11 mouse cellular contexts compared by ENCODE assay signal in genomic region chr1:191002201-191002600, GRCm38 (mm10). TPM values are rescaled to one million over a fixed set of nuclear protein-coding genes. Genes with fewer than 3 reads are reported as not detected.
A peak's percentile ranks its signal among the peaks of the same experiment; 100 is the strongest.
DNase-seq lines count a peak whose midpoint lies in the region; ATAC-seq and TF ChIP-seq lines count a peak whose summit lies in the region.
"Had no signal": no experiment of that assay in that cellular context is flagged by ENCODE, and none has a peak within 500 bp of the region (broad histone marks: within the 10 kb centered on the region; RNA-seq: fewer than 3 reads in every experiment).

No protein-coding gene starts in this region.

- H3K4me2 ChIP-seq in neural tube, embryonic 11.5 days (ENCODE audit: low read depth), result no peak overlapping the region

- H3K36me3 ChIP-seq in neural tube, embryonic 11.5 days (ENCODE audit: control insufficient read depth, insufficient read depth, low read length), result no peaks in the 10 kb centered on the region

- 70% methylated on average over 6 of the region's 6 CpGs for WGBS in neural tube, embryonic 11.5 days

- H3K27me3 ChIP-seq in neural tube, embryonic 11.5 days (ENCODE audit: control insufficient read depth, insufficient read depth, low read length), result no peaks in the 10 kb centered on the region

- no peak overlapping the region for H3K27ac ChIP-seq in gastrocnemius, adult 2 months
- H3K27ac ChIP-seq in neural tube, embryonic 11.5 days (ENCODE audit: low read depth, low read length), result no peak overlapping the region

- TF ChIP-seq CTCF in gastrocnemius, adult 2 months (IDR thresholded peaks at IDR 0.05), result peak; percentile 53

- ATAC-seq in neural tube, embryonic 11.5 days (ENCODE audit: insufficient read depth, low FRiP score, low TSS enrichment), result no peak
- ATAC-seq in granulocyte monocyte progenitor cell, adult 5-6 weeks (replicated peaks; ENCODE audit: poor library complexity, severe bottlenecking), result 0 out of 2 replicates have a peak, but pooled peaks have one; percentile 37

- no peaks in the 10 kb centered on the region for H3K4me1 ChIP-seq in neural tube, embryonic 11.5 days (ENCODE audit: control insufficient read depth, insufficient read depth, low read length)

- no peak overlapping the region for H3K9ac ChIP-seq in neural tube, embryonic 11.5 days (ENCODE audit: low read length)

- H3K9me3 ChIP-seq in neural tube, embryonic 11.5 days (ENCODE audit: control insufficient read depth, low read length), result no peaks in the 10 kb centered on the region

- no peak overlapping the region for H3K4me3 ChIP-seq in gastrocnemius, adult 2 months
- H3K4me3 ChIP-seq in neural tube, embryonic 11.5 days (ENCODE audit: low read depth, low read length), result no peak overlapping the region
- H3K4me3 ChIP-seq: myocyte had no signal

- intact Hi-C loops in gastrocnemius, adult 2 months (cut with DNase I), result no loop called here
- intact Hi-C loops in gastrocnemius, postnatal 14 days (cut with DNase I; ENCODE audit: low total_unique reads), result no loop called here

- no peak for DNase-seq in gastrocnemius, adult 2 months
- no peak for DNase-seq in gastrocnemius, postnatal 14 days
- DNase-seq in neural tube, embryonic 11.5 days (ENCODE audit: low spot score), result peak; percentile 19
- DNase-seq in neural tube, embryonic 10.5 days (ENCODE audit: extremely low spot score, low spot score), result no peak
- peak; percentile 19 for DNase-seq in thymus, postnatal 25 days
- DNase-seq in yolk sac, embryonic 10.5 days (ENCODE audit: low spot score), result no peak
- DNase-seq in layer of hippocampus, postnatal 10 days (ENCODE audit: low spot score in 2 of 2), result no peak

RNA-seq across cellular contexts. Expression of gene Vash2, which starts 23.1 kb away (rescaled TPM):
- total RNA-seq in gastrocnemius, adult 2 months (2021), result under 1 TPM; 0.20 to 0.66 TPM
- total RNA-seq in gastrocnemius, postnatal 14 days (2021), result 1 to 10 TPM; 2.6 to 5.6 TPM
- polyA plus RNA-seq in neural tube, embryonic 11.5 days (2014; fragmentation: Nextera tagmentation; extraction: Ambion mirVana), result 78.6 and 79.3 TPM in 2 replicates
- total RNA-seq in granulocyte monocyte progenitor cell, adult 5-6 weeks (2014; fragmentation: Nextera tagmentation), result 0.64 TPM in 1 of 2 replicates, not detected in the other
- 0.21 TPM in 1 of 2 replicates, not detected in the other for total RNA-seq in granulocyte monocyte progenitor cell, adult 5-6 weeks (2017)
- 10 to 100 TPM; 14.9 to 15.2 TPM for total RNA-seq in layer of hippocampus, postnatal 10 days (2021)

RNA-seq across cellular contexts. Expression of gene Flvcr1, which starts 23.8 kb away (rescaled TPM):
- total RNA-seq in gastrocnemius, adult 2 months (2021), result 10 to 100 TPM; 13.0 to 16.2 TPM
- 10 to 100 TPM in 1 of 2 experiments, 1 to 10 TPM in 1; 9.3 to 14.5 TPM for total RNA-seq in gastrocnemius, postnatal 14 days (2021)
- 10.7 and 11.2 TPM in 2 replicates for polyA plus RNA-seq in neural tube, embryonic 11.5 days (2014; fragmentation: Nextera tagmentation; extraction: Ambion mirVana)
- total RNA-seq in granulocyte monocyte progenitor cell, adult 5-6 weeks (2014; fragmentation: Nextera tagmentation), result 25.1 and 29.5 TPM in 2 replicates
- total RNA-seq in granulocyte monocyte progenitor cell, adult 5-6 weeks (2017), result 27.0 and 32.6 TPM in 2 replicates
- total RNA-seq in layer of hippocampus, postnatal 10 days (2021), result 10 to 100 TPM; 20.1 to 26.2 TPM

RNA-seq across cellular contexts. Expression of gene Spata45, which starts 34.2 kb away (rescaled TPM):
- total RNA-seq in gastrocnemius, adult 2 months (2021), result not detected
- total RNA-seq in gastrocnemius, postnatal 14 days (2021), result not detected
- not detected in 2 replicates for polyA plus RNA-seq in neural tube, embryonic 11.5 days (2014; fragmentation: Nextera tagmentation; extraction: Ambion mirVana)
- total RNA-seq in granulocyte monocyte progenitor cell, adult 5-6 weeks (2014; fragmentation: Nextera tagmentation), result not detected in 2 replicates
- total RNA-seq in granulocyte monocyte progenitor cell, adult 5-6 weeks (2017), result not detected in 2 replicates
- total RNA-seq in layer of hippocampus, postnatal 10 days (2021), result not detected
- total RNA-seq: left cerebral cortex, postnatal 25 days had no signal
- polyA plus RNA-seq: heart, embryonic 14.5 days; myocyte had no signal

Comparison
In these comparisons a context has a peak if more than half of its experiments do, and no peak if none do; other contexts are left out.
1. DNase-seq: peak in neural tube, embryonic 11.5 days (single experiment) and thymus, postnatal 25 days (single experiment); none in gastrocnemius, adult 2 months (single experiment), gastrocnemius, postnatal 14 days (single experiment), neural tube, embryonic 10.5 days (single experiment), yolk sac, embryonic 10.5 days (single experiment) and layer of hippocampus, postnatal 10 days (0 of 2).